Mouse (Mus musculus) small intestine, adult 2 months (tissue): ENCODE data around the gene Heatr1. TPM values are rescaled to one million over a fixed set of nuclear protein-coding genes. Genes with fewer than 3 reads are reported as not detected.

Source experiments
- H3K27ac ChIP-seq: fragments of 200-500 bp; 2 replicates; pipeline ENCODE4 v1.5.1; 2012; ENCODE audit warnings: low read depth, low read length, control low read depth, inconsistent platforms; ENCODE audit not compliant: insufficient read depth
- H3K27me3 ChIP-seq: fragments of 200-500 bp; 2 replicates; pipeline ENCODE4 v1.6.1; 2012; ENCODE audit warnings: mild to moderate bottlenecking, moderate library complexity, low read length, inconsistent platforms; ENCODE audit not compliant: control insufficient read depth, insufficient read depth
- H3K36me3 ChIP-seq: fragments of 200-500 bp; 2 replicates; pipeline ENCODE4 v1.6.1; 2012; ENCODE audit warnings: mild to moderate bottlenecking, low read length, control low read depth, inconsistent platforms; ENCODE audit not compliant: control insufficient read depth, insufficient read depth
- H3K4me1 ChIP-seq: fragments of 200-500 bp; 2 replicates; pipeline ENCODE4 v1.6.1; 2012; ENCODE audit warnings: low read length, inconsistent platforms, mixed read lengths; ENCODE audit not compliant: control insufficient read depth, insufficient read depth, insufficient read length
- H3K4me3 ChIP-seq: fragments of 200-500 bp; 2 replicates; pipeline ENCODE4 v1.5.1; 2012; ENCODE audit warnings: low read depth, mild to moderate bottlenecking, control low read depth, inconsistent platforms, low read length, moderate library complexity
- CTCF ChIP-seq: fragments of 200-500 bp; IDR thresholded peaks from 2 replicates; pipeline ENCODE4 v1.5.1; 2012; ENCODE audit warnings: low read depth, mild to moderate bottlenecking, control low read depth, inconsistent platforms, low read length, moderate library complexity, mixed read lengths; ENCODE audit not compliant: insufficient replicate concordance, insufficient read length; ENCODE audit errors: extremely low read depth
- POLR2A ChIP-seq: fragments of 200-500 bp; IDR thresholded peaks from 2 replicates; pipeline ENCODE4 v1.6.1; 2012; ENCODE audit warnings: low read depth, mild to moderate bottlenecking, control low read depth, inconsistent platforms, low read length, moderate library complexity
- WGBS: fragments of 180-500 bp; shearing (Covaris S2); methylation state at CpG from one replicate; pipeline ENCODE4 v1.1.7; 2018; 5-methylcytosine and 5-hydroxymethylcytosine counted together
- polyA plus RNA-seq: library from polyadenylated mRNA; depleted of rRNA; stranded (reverse); fragments of >200 nt; gene quantifications from 2 replicates; pipeline ENCODE4 v1.2.3, GENCODE M21; 2012

The Heatr1 gene
- polyA plus RNA-seq, 1 experiment = 11.7 TPM

DNA sequence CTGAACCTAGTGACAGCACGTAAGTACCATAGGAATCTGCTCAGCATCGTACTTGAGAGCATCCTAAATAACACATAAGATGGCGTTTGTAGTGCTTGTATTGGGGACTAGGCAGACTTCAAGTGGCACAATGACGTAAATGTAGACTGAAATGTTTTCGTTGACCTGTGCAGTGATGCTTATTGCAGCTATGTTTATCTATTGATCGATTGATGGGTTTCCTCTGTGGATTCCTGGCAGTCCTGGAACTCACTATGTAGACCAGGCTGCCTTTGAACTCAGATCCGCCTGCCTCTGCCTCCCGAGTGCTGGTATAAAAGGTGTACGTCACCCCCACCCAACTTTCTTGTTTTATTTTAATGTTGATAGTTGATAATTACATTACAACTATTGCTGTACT is 25.8 kb downstream of the Heatr1 start:
- WGBS = 89% methylated on average over 9 of the region's 9 CpGs
- Histone ChIP-seq H3K36me3 (peaks cover 61% of the 10 kb centered on the region), H3K4me1 (no peaks in the 10 kb centered on the region), H3K27me3 (no peaks in the 10 kb centered on the region), H3K27ac (no peak overlapping the region), H3K4me3 (no peak overlapping the region)
- no peak for TF ChIP-seq POLR2A

DNA sequence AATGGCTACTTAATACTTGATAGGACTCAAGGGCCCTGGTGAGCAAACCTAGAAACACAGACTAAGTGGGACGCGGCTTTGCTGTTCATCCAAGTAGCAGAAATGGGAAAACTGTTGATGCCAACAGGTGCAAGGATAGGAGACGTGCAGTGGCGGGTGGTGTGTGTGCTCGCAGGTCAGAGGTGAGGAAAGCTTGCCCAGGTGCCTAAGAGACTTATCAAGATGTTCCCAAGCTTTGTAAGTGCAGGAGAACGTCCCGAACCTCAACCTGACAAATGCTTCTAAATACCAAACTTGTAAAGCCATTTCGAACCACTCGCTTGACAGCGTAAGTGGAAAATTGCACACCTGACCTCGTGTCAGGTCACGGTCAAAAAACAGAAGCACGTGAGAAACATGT is 33.7 kb downstream of the Heatr1 start:
- WGBS = 88% methylated on average over 13 of the region's 13 CpGs
- no peaks in the 10 kb centered on the region for H3K4me1 ChIP-seq
- no peak for TF ChIP-seq CTCF
- no peak overlapping the region for H3K27ac ChIP-seq
- peaks cover 65% of the 10 kb centered on the region for H3K36me3 ChIP-seq
- no peak overlapping the region for H3K4me3 ChIP-seq
- H3K27me3 ChIP-seq = no peaks in the 10 kb centered on the region

DNA sequence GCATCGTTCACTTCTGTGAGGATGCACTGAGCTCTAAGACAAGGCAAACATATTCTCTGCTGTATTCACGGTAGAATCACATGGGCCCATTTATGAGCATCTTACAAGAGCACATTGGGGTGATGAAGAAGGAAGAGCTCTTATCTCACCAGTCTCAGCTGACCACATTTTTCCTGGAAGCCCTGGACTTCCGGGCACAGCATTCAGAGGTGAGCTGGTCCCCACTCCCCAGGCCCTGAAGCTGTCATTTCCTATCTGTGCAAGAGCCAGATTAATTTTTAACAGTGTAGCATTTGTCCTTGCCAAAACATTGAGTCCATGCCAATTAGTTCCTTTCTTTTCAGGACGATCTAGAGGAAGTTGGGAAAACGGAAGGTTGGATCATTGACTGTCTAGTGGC is 39.0 kb downstream of the Heatr1 start:
- no peaks in the 10 kb centered on the region for H3K4me1 ChIP-seq
- H3K4me3 ChIP-seq = no peak overlapping the region
- WGBS = 48% methylated on average over 5 of the region's 5 CpGs
- peaks cover 71% of the 10 kb centered on the region for H3K36me3 ChIP-seq
- H3K27me3 ChIP-seq = no peaks in the 10 kb centered on the region
- H3K27ac ChIP-seq = no peak overlapping the region
- TF ChIP-seq POLR2A = no peak

DNA sequence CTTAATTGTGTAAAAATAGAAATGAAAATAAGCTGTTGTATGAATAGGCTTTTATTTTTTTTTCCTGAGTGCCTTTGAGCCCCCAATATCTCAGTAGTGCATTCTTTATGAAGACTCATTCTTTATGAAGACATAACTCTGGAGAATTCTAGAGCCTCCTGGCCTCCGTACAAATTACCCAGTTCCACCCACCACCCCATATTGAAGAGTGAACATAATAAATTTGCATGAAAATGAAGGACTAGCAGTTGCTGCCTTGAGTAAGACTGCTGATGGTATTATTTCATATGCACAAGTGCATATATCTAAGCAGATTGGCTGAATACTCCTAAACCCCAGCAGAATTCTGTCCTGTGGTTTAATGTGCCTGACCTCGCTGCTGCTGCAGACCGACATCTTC is 44.8 kb downstream of the Heatr1 start:
- Histone ChIP-seq H3K4me1 (no peaks in the 10 kb centered on the region), H3K4me3 (no peak overlapping the region), H3K27me3 (no peaks in the 10 kb centered on the region), H3K27ac (no peak overlapping the region), H3K36me3 (peaks cover 62% of the 10 kb centered on the region)
- 93% methylated on average over 3 of the region's 3 CpGs for WGBS
- TF ChIP-seq POLR2A = no peak
- TF ChIP-seq CTCF = no peak

DNA sequence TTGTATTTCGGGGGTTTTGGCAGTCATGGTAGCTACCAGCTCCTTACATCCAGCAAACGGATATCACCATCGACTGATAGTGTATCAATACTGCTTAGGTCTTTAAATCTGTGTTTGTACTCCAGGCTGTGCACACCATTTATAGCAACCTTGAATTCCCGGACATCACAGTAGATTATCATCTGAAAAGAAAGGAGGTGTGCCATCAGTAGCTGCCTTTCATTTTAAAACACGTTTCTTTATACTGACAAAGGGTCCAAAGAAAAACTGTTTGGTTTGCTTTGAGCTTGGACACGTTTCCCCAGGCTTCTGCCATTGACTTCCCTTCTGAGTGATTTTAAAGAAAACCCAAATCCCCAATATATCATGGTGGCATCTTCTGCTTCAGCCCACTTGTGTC is 46.0 kb downstream of the Heatr1 start:
- no peak overlapping the region for H3K27ac ChIP-seq
- no peaks in the 10 kb centered on the region for H3K27me3 ChIP-seq
- WGBS = 89% methylated on average over 6 of the region's 6 CpGs
- TF ChIP-seq CTCF (no peak), POLR2A (no peak)
- H3K4me1 ChIP-seq = no peaks in the 10 kb centered on the region
- H3K36me3 ChIP-seq = peaks cover 59% of the 10 kb centered on the region
- no peak overlapping the region for H3K4me3 ChIP-seq

DNA sequence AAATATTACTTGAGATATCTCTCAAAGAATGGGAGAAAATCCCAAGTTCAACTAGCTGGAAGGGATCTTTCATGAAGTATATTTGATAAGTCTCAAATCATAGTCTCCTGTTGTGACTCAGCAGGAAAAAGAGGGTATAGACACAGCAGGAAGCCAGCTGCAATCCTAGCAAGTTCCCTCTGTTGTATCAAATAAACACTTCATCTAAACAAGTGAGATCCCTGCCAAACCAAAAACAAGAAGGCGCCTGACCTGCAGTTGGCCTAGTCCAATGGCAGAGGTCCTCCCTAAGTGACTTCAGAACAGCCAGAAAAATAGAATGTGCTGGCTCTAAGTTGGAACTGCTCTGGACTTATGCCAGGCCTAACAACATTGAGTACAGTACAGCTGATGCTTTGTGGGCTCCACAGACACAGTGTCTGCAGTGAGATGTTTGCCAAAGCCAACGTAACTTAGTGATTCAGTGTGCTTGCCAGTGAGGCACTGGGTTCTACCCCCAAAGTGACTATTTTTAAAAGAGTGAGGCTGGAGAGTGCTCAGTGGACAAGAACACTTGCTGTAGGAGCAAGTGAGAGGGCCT is 47.3 kb downstream of the Heatr1 start:
- TF ChIP-seq CTCF (no peak), POLR2A (no peak)
- no peaks in the 10 kb centered on the region for H3K4me1 ChIP-seq
- 84% methylated on average over 2 of the region's 2 CpGs for WGBS
- H3K27me3 ChIP-seq = no peaks in the 10 kb centered on the region
- H3K36me3 ChIP-seq = peaks cover 63% of the 10 kb centered on the region
- no peak overlapping the region for H3K4me3 ChIP-seq
- no peak overlapping the region for H3K27ac ChIP-seq

DNA sequence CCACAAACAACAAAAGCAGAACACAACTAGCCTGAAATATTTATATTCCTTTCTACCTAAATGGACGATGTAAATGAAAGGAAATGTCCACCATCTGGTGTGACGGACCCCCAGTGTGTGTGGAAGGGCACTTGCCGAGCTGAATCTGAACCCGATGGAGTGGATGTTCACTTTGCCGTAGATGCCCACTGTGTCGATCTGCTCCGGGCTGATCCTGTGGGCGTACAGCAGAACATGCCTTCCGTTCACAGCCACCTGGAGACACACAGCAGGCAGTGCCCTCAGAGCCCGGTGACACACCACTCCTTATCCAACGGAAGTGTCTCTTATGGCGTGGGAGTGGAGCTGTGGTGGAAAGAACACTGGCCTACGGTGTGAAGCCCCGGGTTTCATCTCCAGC is 58.3 kb downstream of the Heatr1 start:
- Histone ChIP-seq H3K4me1 (peaks cover 6% of the 10 kb centered on the region; the same call in 1 of the 2 replicates), H3K27me3 (no peaks in the 10 kb centered on the region), H3K27ac (no peak overlapping the region), H3K36me3 (peaks cover 51% of the 10 kb centered on the region), H3K4me3 (no peak overlapping the region)
- 93% methylated on average over 14 of the region's 14 CpGs for WGBS
- TF ChIP-seq CTCF = no peak
- TF ChIP-seq POLR2A = no peak
